Mouse (Mus musculus): ENCODE results near the gene Cdh13.

GRCm38 (mm10) chr8:118323421-118323820 lies 39.9 kb downstream of the Cdh13 start:
- no peak for TF ChIP-seq CTCF (IDR thresholded peaks at IDR 0.05; ENCODE audit: control insufficient read depth, insufficient read depth, low read length)
- no peak for TF ChIP-seq POLR2A (IDR thresholded peaks at IDR 0.05; ENCODE audit: borderline replicate concordance, control insufficient read depth, low read depth, low read length)

Measured in bone marrow, adult 2 months (tissue).